Mouse (Mus musculus): ENCODE data around the gene Fshb. TPM values are rescaled to one million over a fixed set of nuclear protein-coding genes. Genes with fewer than 3 reads are reported as not detected.

Gene Fshb
- polyA plus RNA-seq, 1 experiment from 2014 or later: not detected

DNA sequence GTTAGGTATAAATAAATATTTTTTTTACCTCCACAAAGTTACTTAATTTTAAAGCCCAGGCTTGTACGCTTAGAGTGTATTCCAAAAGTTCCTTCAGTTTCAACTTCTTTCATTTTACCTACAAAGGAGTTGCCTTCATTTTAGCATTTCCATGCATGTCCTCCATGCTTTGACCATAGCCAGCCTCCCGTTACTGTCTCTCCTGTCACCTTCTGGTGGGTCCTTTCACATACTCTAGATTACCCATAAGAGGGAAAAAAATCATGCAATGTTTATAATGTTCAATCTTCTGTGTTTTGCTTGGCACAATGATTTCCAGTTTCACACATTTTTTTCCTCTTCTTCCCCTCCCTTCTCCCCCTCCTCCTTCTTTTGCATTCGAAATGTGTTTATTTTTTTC lies 53.1 kb downstream of the Fshb start:
- H3K4me1 ChIP-seq: no peaks in the 10 kb centered on the region
- H3K4me3 ChIP-seq: no peak overlapping the region
- 77% methylated on average over 3 of the region's 3 CpGs for WGBS
- H3K4me2 ChIP-seq (replicated peaks): no peak overlapping the region
- no peak overlapping the region for H3K27ac ChIP-seq (replicated peaks)
- no peak overlapping the region for H3K9ac ChIP-seq (replicated peaks)
- H3K9me3 ChIP-seq: no peaks in the 10 kb centered on the region
- H3K27me3 ChIP-seq: no peaks in the 10 kb centered on the region
- no peaks in the 10 kb centered on the region for H3K36me3 ChIP-seq
- ATAC-seq (replicated peaks): no peak

Other genes with a start within 250 kb of the Fshb start
- 37.7 TPM in 2 replicates for gene Arl14ep, start 85.2 kb downstream of the Fshb start, polyA plus RNA-seq (2015; fragmentation: Nextera tagmentation; extraction: Ambion mirVana)
- gene Kcna4, start 231.0 kb upstream of the Fshb start, polyA plus RNA-seq (2015; fragmentation: Nextera tagmentation; extraction: Ambion mirVana): 3.2 and 3.7 TPM in 2 replicates